Mouse (Mus musculus) embryonic facial prominence, embryonic 15.5 days (tissue): Measurements from ENCODE around the gene Rgr. TPM values are rescaled to one million over a fixed set of nuclear protein-coding genes. Genes with fewer than 3 reads are reported as not detected.

Source experiments
- ATAC-seq: fragments of 200-750 bp; cut with Nextera tagmentation; 2 replicates; pipeline ENCODE4 v1.8.0; 2017; ENCODE audit warnings: low read depth, moderate TSS enrichment; ENCODE audit not compliant: insufficient number of reproducible peaks, low FRiP score, low TSS enrichment
- H3K27ac ChIP-seq: fragments of 300-500 bp; sonication (generic); replicated peaks from 2 replicates; pipeline ENCODE4 v1.5.1; 2015; ENCODE audit warnings: mild to moderate bottlenecking, inconsistent platforms
- H3K27me3 ChIP-seq: fragments of 300-500 bp; sonication (generic); 2 replicates; pipeline ENCODE4 v1.6.1; 2015; ENCODE audit warnings: inconsistent platforms
- H3K36me3 ChIP-seq: fragments of 300-500 bp; sonication (generic); 2 replicates; pipeline ENCODE4 v1.6.1; 2015; ENCODE audit warnings: mild to moderate bottlenecking, inconsistent platforms
- H3K4me1 ChIP-seq: fragments of 300-500 bp; sonication (generic); 2 replicates; pipeline ENCODE4 v1.6.1; 2015; ENCODE audit warnings: inconsistent platforms
- H3K4me2 ChIP-seq: fragments of 300-500 bp; sonication (generic); replicated peaks from 2 replicates; pipeline ENCODE4 v1.6.1; 2015; ENCODE audit warnings: mild to moderate bottlenecking, inconsistent platforms
- H3K4me3 ChIP-seq: fragments of 300-500 bp; sonication (generic); replicated peaks from 2 replicates; pipeline ENCODE4 v1.5.1; 2015; ENCODE audit warnings: mild to moderate bottlenecking, inconsistent platforms
- H3K9ac ChIP-seq: fragments of 300-500 bp; sonication (generic); 2 replicates; pipeline ENCODE4 v1.6.1; 2015; ENCODE audit warnings: inconsistent platforms
- H3K9me3 ChIP-seq: fragments of 300-500 bp; sonication (generic); replicated peaks from 2 replicates; pipeline ENCODE4 v1.6.1; 2016; ENCODE audit warnings: inconsistent platforms
- WGBS: fragments of 180-500 bp; shearing (Covaris S2); methylation state at CpG from one replicate; pipeline ENCODE4 v1.1.7; 2015; 5-methylcytosine and 5-hydroxymethylcytosine counted together
- polyA plus RNA-seq: library from polyadenylated mRNA; unstranded; fragments of >200 nt; fragmentation: Nextera tagmentation; extraction: Ambion mirVana; gene quantifications from 2 replicates; pipeline ENCODE4 v1.2.1, GENCODE M21; 2015

The Rgr gene
- polyA plus RNA-seq, 1 experiment from 2014 or later: 0.56 TPM

DNA sequence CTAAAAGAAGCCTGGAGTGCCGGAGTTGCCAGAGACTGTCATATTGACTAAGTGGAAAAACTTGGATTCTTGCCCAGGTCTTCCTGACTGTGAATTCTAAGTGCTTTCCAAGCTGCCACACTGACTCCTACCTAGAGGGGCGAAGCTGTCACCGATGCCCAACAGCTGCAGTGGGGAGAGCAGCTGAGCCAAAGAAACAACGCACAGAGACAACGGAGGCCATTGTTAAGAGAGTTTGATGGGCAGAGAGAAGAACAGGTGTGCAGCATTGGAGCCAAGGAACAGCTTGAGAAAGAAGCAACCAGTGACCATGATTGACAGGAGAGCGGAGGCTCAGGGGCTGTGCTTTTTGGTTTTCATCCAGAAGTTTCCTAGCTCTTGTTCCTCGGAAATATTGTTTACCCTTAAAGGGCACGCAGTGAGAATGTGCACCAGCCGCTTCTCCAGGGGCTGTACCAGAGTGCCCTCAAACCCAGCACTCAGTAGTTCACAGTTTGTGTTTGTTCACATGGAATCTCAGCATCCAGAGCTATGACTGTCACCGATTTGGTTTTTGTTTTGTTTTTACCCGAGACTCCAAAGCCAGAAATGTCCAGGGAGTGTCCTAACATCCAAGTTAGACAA is 16.2 kb downstream of the Rgr start:
- 65% methylated on average over 11 of the region's 11 CpGs for whole genome bisulfite sequencing
- peak; percentile 57; the same call in 1 of the 2 replicates for ATAC-seq
- H3K9ac ChIP-seq: no peak overlapping the region
- no peak overlapping the region for H3K27ac ChIP-seq
- no peak overlapping the region for H3K4me2 ChIP-seq
- H3K9me3 ChIP-seq: no peaks in the 10 kb centered on the region
- H3K36me3 ChIP-seq: no peaks in the 10 kb centered on the region
- H3K4me1 ChIP-seq: no peaks in the 10 kb centered on the region
- no peaks in the 10 kb centered on the region for H3K27me3 ChIP-seq
- no peak overlapping the region for H3K4me3 ChIP-seq

- H3K36me3 ChIP-seq: no peaks in the 10 kb centered on the region
- no peaks in the 10 kb centered on the region for H3K4me1 ChIP-seq
- H3K4me3 ChIP-seq: no peak overlapping the region
- H3K27me3 ChIP-seq: no peaks in the 10 kb centered on the region
- ATAC-seq: no peak
- no peak overlapping the region for H3K27ac ChIP-seq
- WGBS: 85% methylated on average over 3 of the region's 3 CpGs
- no peak overlapping the region for H3K4me2 ChIP-seq
- H3K9ac ChIP-seq: no peak overlapping the region
- H3K9me3 ChIP-seq: no peaks in the 10 kb centered on the region
Observed at GRCm38 (mm10) chr14:37028555-37028954, 20.2 kb downstream of the Rgr start.

GRCm38 (mm10) chr14:37027951-37028350 is 20.8 kb downstream of the Rgr start:
- Histone ChIP-seq H3K27me3 (no peaks in the 10 kb centered on the region), H3K4me3 (no peak overlapping the region), H3K4me1 (no peaks in the 10 kb centered on the region), H3K36me3 (no peaks in the 10 kb centered on the region), H3K9me3 (no peaks in the 10 kb centered on the region), H3K9ac (no peak overlapping the region), H3K27ac (no peak overlapping the region), H3K4me2 (no peak overlapping the region)
- no peak for ATAC-seq
- 92% methylated on average over 3 of the region's 3 CpGs for whole genome bisulfite sequencing

- Histone ChIP-seq H3K4me1 (no peaks in the 10 kb centered on the region), H3K4me2 (no peak overlapping the region), H3K9me3 (no peaks in the 10 kb centered on the region), H3K9ac (no peak overlapping the region), H3K27me3 (no peaks in the 10 kb centered on the region), H3K36me3 (no peaks in the 10 kb centered on the region), H3K27ac (no peak overlapping the region), H3K4me3 (no peak overlapping the region)
- WGBS: 73% methylated on average over 4 of the region's 4 CpGs
- no peak for ATAC-seq
Observed at GRCm38 (mm10) chr14:37027248-37027933, 21.4 kb downstream of the Rgr start.

- H3K36me3 ChIP-seq: no peaks in the 10 kb centered on the region
- no peaks in the 10 kb centered on the region for H3K9me3 ChIP-seq
- ATAC-seq: no peak
- H3K9ac ChIP-seq: no peak overlapping the region
- H3K27me3 ChIP-seq: no peaks in the 10 kb centered on the region
- no peak overlapping the region for H3K4me2 ChIP-seq
- no peaks in the 10 kb centered on the region for H3K4me1 ChIP-seq
- no peak overlapping the region for H3K4me3 ChIP-seq
- WGBS: 32% methylated on average over 5 of the region's 5 CpGs
- H3K27ac ChIP-seq: no peak overlapping the region
Observed at GRCm38 (mm10) chr14:37015894-37016293, 32.9 kb downstream of the Rgr start.

DNA sequence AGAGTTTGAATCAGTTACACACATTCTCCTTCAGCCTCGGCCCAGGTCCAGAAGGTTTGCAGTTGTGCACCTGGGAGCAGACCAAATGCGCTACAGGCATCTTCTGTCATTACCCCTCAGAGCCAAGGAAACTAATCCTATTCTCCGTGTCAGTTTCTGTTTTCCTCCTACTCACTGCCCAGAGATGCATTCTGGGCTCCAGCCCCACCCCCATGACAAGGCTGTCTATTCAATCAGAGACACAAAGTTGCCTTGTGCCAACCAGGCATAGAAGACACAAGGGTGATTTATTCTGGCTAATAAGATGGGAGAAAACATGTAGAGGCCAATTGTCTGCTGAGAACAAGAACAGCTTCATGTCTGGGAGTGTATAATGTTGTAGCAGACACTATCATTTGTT is 35.1 kb downstream of the Rgr start:
- WGBS: 43% methylated on average over 3 of the region's 3 CpGs
- Histone ChIP-seq H3K27me3 (no peaks in the 10 kb centered on the region), H3K4me3 (no peak overlapping the region), H3K9me3 (no peaks in the 10 kb centered on the region), H3K4me2 (no peak overlapping the region), H3K36me3 (no peaks in the 10 kb centered on the region), H3K4me1 (no peaks in the 10 kb centered on the region), H3K9ac (no peak overlapping the region), H3K27ac (no peak overlapping the region)
- ATAC-seq: no peak

- H3K9ac ChIP-seq: no peak overlapping the region
- H3K36me3 ChIP-seq: no peaks in the 10 kb centered on the region
- no peak overlapping the region for H3K4me2 ChIP-seq
- ATAC-seq: no peak
- H3K9me3 ChIP-seq: no peaks in the 10 kb centered on the region
- no peaks in the 10 kb centered on the region for H3K27me3 ChIP-seq
- 75% methylated on average over 2 of the region's 2 CpGs for WGBS
- no peak overlapping the region for H3K27ac ChIP-seq
- no peaks in the 10 kb centered on the region for H3K4me1 ChIP-seq
- H3K4me3 ChIP-seq: no peak overlapping the region
Observed at GRCm38 (mm10) chr14:37009686-37010085, 39.1 kb downstream of the Rgr start.

DNA sequence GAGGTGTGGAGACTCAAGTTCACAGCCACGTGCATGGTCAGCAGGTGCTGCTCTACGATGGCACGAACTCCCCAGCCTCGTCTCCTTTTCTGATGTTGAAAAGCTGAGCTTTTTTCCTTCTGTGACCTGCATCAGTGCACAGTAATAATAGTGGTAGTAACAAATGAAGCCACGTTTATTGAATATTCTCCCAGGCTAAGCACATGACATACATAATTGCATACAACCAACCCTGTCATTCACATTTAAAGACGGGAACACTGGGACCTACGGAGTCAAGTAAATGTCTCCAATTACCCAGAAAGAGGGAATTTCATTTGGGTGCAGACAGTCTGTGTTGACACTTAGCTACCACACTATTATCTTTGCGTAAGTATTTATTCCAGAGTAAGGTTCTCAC is 42.3 kb downstream of the Rgr start:
- Histone ChIP-seq H3K36me3 (no peaks in the 10 kb centered on the region), H3K4me1 (no peaks in the 10 kb centered on the region), H3K4me3 (no peak overlapping the region), H3K9me3 (no peaks in the 10 kb centered on the region), H3K9ac (no peak overlapping the region), H3K27ac (no peak overlapping the region), H3K27me3 (no peaks in the 10 kb centered on the region), H3K4me2 (no peak overlapping the region)
- WGBS: 69% methylated on average over 8 of the region's 8 CpGs
- ATAC-seq: no peak

- Histone ChIP-seq H3K4me2 (no peak overlapping the region), H3K4me3 (no peak overlapping the region), H3K4me1 (no peaks in the 10 kb centered on the region), H3K9ac (no peak overlapping the region), H3K9me3 (no peaks in the 10 kb centered on the region), H3K27ac (no peak overlapping the region), H3K27me3 (no peaks in the 10 kb centered on the region), H3K36me3 (no peaks in the 10 kb centered on the region)
- WGBS: 36% methylated on average over 3 of the region's 3 CpGs
- peak; percentile 51; the same call in 1 of the 2 replicates for ATAC-seq
Observed at GRCm38 (mm10) chr14:37005865-37006264, 42.9 kb downstream of the Rgr start.

DNA sequence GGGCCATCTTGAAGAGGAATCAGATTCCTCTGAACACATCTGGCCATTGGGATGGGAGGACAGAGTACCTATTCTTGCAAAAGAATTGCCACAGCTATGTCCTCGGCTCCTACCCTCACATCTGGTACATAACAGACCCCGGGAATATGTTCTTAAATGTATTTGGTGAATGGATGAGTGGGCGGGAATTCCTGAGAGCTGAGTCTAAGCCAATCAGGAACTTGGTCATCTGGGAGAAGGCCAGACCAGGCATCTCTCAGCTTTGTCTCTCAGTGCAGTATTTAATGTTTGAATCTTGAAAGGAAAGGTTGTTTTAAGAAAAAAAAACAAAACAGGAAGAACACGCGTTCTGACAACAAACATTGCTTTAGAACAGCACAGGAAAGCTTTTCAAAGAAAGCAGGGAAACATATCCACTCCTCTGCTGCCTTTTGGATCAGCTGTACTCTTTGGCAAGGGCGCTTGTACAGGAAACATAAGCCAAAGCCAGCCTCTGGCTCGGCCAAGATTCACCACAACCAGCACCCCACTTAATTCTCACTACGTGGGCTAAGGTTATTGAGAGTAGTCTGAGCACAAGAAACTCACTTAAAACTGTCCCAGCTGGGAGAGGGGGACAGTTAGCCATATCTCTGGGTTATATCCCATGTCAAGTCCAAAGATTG is 45.2 kb downstream of the Rgr start:
- H3K4me3 ChIP-seq: no peak overlapping the region
- no peak overlapping the region for H3K9ac ChIP-seq
- H3K27ac ChIP-seq: no peak overlapping the region
- no peak for ATAC-seq
- no peaks in the 10 kb centered on the region for H3K9me3 ChIP-seq
- no peaks in the 10 kb centered on the region for H3K27me3 ChIP-seq
- no peaks in the 10 kb centered on the region for H3K36me3 ChIP-seq
- no peaks in the 10 kb centered on the region for H3K4me1 ChIP-seq
- 67% methylated on average over 8 of the region's 8 CpGs for WGBS
- no peak overlapping the region for H3K4me2 ChIP-seq

DNA sequence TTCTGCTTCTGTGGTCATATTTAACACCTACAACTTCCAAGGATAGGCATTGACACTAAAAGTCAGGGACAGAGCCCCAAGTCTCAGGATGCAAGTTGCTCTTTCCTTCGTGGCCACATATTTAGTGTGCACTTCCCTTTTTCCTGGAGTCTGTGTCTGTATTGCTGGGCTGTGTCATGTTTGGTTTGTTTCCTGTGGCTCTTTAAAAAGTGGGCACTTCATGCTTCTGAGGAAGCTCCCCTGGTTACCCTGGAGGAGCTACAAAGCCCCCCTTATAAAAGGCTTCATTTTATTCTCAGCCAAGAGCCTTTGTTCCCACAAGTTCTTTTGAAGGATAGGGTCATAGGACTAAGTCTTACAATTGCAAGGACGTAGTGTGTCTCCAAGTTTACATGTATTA is 45.9 kb downstream of the Rgr start:
- no peak overlapping the region for H3K4me3 ChIP-seq
- no peaks in the 10 kb centered on the region for H3K36me3 ChIP-seq
- 55% methylated on average over 2 of the region's 2 CpGs for WGBS
- H3K9me3 ChIP-seq: no peaks in the 10 kb centered on the region
- H3K4me2 ChIP-seq: no peak overlapping the region
- H3K9ac ChIP-seq: no peak overlapping the region
- H3K27ac ChIP-seq: no peak overlapping the region
- H3K4me1 ChIP-seq: no peaks in the 10 kb centered on the region
- H3K27me3 ChIP-seq: no peaks in the 10 kb centered on the region
- ATAC-seq: no peak
